Mouse (Mus musculus) lung, adult 2 months (tissue): Measurements from ENCODE around the gene Wipf1.

Experiments used
- CTCF ChIP-seq: fragments of 200-500 bp; IDR thresholded peaks from 2 replicates; pipeline ENCODE4 v1.5.1; 2011; ENCODE audit warnings: mild to moderate bottlenecking, low read length, control low read depth; ENCODE audit not compliant: insufficient read depth
- POLR2A ChIP-seq: fragments of 200-500 bp; IDR thresholded peaks from 2 replicates; pipeline ENCODE4 v1.6.1; 2011; ENCODE audit warnings: low read depth, mild to moderate bottlenecking, control low read depth, low read length, borderline replicate concordance; ENCODE audit errors: extremely low read depth

DNA sequence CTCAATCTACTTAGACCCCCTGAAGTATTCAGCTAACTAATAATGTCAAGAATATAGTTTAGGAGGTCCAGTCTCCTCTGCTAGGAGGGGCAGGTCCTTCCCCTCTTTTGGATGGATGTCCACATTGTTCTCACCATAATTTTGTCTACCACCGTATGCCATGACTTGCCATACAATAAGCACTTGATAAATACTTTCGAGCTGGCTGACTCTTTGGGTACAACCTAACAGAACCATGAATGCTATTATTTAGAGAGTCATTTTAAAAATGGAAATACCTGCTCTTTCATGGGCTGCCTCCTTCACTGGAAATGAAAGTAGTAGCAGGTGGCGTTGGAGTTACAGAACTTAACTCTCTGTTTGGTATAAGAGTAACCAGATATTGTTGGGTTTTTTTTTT, 139.6 kb downstream of the Wipf1 start:
- no peak for TF ChIP-seq CTCF
- no peak for TF ChIP-seq POLR2A
